Mouse (Mus musculus) T-helper 2 cell (primary cell): Measurements from ENCODE around the gene E130309D02Rik.

Experiments
- in situ Hi-C: fragments of 300-600 bp; cut with MboI, MseI; formaldehyde crosslinking; loops from one replicate; pipeline ENCODE4 v1.15.1; 2025; ENCODE audit warnings: high pct_unique_total_duplicates

The E130309D02Rik gene

GRCm38 (mm10) chr5:143269363-143270150 lies 45.6 kb downstream of the E130309D02Rik start, which contains the start of gene Zfp316:
Zfp316 (minus strand) TSS chr5:143270022.
- in situ Hi-C loops = loop anchor here (5.0 kb wide), 1 partner anchor 32 kb away; the partner anchor contains the start of gene Zfp12

DNA sequence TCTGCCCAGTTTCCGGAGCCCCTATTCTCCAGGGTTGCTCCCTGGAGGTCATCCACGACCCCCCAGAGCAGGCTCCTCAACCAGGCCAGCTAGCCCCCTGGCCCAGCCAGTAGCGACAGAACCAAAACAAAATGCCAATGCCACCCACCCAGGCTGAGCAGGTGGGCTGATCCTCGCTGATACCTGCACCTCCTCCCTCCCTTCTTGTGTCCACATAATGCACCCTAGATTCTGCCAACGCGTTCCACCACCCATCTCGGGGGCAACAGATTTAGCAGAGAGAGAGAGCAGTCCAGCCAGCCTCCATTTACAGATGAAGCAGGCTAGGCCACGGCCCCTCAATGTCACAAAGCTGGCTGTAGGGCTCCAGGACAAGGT lies 46.2 kb downstream of the E130309D02Rik start:
- in situ Hi-C loops = no loop called here

DNA sequence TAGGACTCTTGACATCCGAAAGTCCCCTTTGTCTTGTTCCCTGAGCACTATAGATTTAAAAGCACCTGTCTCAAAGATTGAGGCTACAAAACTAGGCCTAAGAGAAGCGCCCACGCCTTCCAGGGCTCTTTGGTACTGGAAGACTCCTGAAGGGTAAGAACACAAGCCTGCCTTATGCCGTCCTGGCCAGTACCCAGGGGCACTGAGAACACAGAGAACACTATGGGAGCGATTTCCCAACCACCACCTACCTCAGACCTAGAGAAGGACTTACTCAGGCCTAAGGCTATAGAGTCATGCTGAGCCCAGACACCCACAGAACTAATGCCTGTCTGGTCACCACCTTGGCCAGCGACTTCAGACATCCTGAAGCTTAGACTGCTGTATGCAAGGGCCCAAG lies 48.4 kb downstream of the E130309D02Rik start:
- in situ Hi-C loops = no loop called here

DNA sequence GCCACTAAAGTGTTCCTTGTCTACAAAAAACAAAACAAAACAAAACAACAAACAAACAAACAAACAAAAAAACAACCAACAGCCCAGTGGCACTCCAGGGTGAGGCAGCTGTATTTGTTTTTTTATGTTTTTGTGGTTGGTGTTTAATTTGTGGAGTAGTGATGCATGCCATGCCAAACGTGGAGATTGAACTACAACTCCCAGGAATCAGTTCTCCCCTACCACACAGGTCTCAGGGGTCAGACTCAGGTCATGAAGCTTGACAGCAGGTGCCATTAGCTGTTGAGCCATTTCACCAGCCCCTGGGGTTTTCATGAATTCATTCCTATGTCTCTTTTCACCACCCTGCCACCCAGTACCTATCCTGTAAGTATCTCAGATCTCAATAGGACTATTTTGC lies 49.8 kb downstream of the E130309D02Rik start:
- in situ Hi-C loops = no loop called here

DNA sequence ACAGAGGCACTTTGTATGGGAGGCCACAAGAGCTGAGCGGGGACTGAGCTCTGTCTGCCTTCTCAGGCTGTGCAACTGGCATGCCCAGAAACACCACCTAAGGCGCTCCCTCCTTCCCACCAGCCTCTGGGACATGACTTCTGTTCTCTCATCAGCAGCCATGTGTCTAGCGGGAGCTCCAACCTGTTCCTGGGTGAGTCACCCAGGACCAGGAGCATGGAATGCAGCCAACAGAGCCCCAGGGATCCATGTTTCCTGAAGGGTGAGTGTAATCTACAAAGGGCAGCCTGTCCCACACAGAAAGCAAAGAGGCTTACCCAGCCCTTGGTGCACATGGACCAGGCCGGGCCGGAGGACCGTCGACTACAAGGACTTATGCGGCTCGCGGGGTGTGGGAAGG lies 50.5 kb downstream of the E130309D02Rik start:
- in situ Hi-C loops = no loop called here

DNA sequence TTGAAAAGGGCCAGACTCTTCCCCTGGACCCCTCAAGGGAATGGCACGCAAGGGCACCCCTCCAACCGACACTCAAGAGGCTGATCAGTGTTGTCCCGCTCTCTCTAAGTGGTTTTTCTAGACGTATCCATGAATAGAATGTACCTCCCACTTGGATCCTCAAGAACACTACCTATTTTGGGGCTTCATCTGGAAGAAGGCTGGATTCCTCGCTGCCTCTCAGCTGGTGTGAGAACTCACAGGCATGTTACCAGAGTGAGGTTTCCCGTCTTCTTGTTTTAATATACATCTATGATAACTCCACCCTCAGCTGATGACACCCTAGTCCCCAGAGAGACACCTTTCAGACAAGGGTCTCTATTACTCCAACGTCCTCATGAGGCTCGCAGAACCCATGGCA lies 53.5 kb downstream of the E130309D02Rik start:
- in situ Hi-C loops = no loop called here

DNA sequence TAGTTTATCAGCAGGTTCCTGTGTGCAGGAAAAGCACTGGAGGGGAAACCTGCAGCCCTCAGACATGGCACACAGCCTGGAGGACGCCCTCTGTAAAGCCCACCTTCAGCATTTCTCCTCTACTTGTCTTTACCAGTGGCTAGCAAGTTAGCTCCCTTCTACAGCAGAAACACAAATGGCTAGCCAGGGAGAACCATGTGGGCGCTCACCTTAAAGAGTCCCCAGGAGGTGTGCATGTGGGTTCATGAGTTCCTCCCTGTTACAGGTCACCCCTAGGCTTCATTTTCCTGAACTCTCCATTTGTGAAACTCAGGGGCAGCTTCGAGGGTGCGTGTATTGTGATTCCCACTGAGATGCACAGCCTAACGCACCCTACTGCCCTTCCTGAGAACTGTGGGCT lies 59.4 kb downstream of the E130309D02Rik start:
- in situ Hi-C loops = no loop called here

DNA sequence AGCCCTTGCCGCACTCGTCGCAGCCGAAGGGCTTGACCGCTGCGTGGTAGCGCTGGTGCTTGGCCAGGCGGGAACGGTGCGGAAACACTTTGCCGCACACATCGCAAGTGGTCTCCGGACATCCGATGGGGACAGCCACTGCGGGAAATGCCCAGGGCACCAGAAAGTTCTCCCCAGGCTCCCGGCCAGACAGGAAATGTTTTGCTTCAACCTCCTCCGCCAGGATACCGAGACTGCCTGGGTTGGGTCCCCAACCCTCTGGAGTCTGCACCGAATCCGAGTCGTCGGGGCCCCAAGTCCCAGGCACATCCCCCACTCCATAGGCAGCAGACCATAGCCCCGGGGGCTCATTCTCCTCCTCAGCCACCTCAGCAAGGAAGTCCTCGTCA lies 60.0 kb downstream of the E130309D02Rik start:
- in situ Hi-C loops = no loop called here

GRCm38 (mm10) chr5:143254487-143255130 lies 60.6 kb downstream of the E130309D02Rik start:
- in situ Hi-C loops = no loop called here

GRCm38 (mm10) chr5:143253881-143254486 lies 61.2 kb downstream of the E130309D02Rik start:
- in situ Hi-C loops = no loop called here

GRCm38 (mm10) chr5:143253186-143253880 lies 61.8 kb downstream of the E130309D02Rik start:
- in situ Hi-C loops = no loop called here

DNA sequence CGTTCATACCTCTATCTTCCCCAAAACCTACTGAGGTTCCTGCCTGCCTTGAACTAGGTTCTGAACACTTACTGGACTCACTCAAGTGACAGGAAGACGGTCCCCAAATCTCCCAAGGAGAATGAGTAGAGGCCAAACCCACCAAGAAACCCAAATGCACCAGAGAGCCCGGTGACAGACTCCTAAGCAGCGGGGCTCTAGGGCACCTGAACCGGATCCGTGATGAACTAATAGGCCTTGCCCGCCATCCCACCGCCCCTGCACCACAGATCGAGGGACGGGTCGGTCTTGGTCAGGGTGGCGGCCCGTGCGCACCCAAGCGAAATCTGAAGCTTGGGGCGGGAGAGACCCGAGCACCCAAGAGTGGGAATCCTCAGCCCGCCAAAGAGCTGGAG lies 62.4 kb downstream of the E130309D02Rik start:
- in situ Hi-C loops = no loop called here

- in situ Hi-C loops = no loop called here
These were observed 63.1 kb downstream of the E130309D02Rik start for GRCm38 (mm10) chr5:143252039-143252438.
